Mouse (Mus musculus): ENCODE results near the gene Hunk. TPM values are rescaled to one million over a fixed set of nuclear protein-coding genes. Genes with fewer than 3 reads are reported as not detected.

Hunk gene
- total RNA-seq, 4 experiments from 2014 or later: 0.16 to 0.34 (median 0.22) TPM

GRCm38 (mm10) chr16:90505252-90505651, 119.4 kb downstream of the Hunk start:
- no peak for DNase-seq (ENCODE audit: low spot score in 2 of 2)

DNA sequence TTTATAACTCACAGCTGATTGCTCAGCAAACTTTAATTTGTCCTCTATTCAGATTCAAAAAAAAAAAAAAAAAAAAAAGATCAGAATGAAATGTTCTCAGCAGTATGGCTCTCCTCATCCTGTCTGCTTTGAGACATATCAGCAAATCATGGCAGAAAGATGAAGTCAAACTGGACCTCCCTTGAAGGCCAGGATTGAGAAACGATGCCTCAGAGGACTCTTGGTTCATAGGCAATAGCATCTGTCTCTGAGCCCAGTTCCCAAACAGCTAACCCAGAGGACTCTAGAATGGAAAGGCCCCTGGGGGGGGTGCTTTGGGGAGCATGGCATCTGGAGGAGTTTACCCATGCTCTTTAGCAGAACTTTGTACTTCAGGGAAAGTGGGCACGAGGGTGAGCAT, 119.9 kb downstream of the Hunk start:
- no peak for DNase-seq (ENCODE audit: low spot score in 2 of 2)

DNA sequence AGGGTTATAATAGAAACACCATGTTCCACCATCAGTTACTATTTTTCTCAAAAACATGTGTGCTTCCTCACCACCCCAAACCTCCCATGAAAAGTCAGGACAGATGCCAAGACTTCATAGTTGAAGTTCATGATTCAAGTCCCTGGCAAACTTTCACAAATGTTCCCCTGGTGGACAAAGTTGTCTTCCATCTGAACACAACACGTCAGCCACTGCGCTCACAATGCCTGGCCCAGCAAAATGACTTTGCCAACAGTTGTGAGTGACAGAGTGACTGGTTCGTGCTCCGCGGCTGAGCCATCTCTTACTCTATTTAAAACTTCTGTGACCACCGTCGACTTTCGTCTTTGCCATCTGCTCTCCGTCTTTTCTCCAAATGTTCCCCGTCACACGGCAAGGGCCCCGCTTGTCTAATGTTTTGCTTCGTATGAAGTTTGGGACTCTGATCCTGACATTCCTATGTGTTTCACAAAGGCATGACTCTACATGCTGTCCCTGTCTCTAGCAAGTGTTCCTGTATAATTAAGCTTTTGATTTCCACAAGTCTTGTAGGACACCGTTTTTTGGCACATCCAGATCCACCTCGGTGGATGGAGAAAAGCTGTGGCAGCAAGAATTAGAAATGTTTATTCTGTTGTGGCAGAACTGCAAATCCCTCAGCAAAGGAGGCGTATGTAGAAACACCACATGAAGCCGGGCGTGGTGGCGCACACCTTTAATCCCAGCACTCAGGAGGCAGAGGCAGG, 125.9 kb downstream of the Hunk start:
- DNase-seq (ENCODE audit: low spot score in 2 of 2): no peak

DNA sequence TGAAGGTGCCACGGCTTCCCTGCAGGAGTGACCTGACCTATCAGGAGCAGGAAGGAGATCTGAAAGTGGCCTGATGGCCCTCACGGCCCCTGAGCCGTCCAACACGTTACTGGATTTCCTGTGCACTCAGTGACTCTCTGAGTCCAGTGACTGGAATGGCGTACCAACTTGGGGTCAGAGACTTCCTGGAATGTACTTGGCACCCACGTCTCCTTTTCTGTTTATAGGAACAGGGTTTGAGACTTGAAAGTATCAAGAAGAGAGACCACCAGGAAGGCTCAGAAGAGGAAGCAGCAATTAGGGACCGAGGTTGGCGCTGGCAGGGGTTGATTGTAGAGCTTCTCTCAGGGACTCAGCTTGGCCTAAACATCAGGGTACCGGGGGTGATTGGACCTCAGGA, 131.2 kb downstream of the Hunk start:
- DNase-seq (ENCODE audit: low spot score in 2 of 2): no peak

GRCm38 (mm10) chr16:90518232-90518631, 132.4 kb downstream of the Hunk start:
- no peak for DNase-seq (ENCODE audit: low spot score in 2 of 2)

GRCm38 (mm10) chr16:90518732-90519295, 133.0 kb downstream of the Hunk start:
- DNase-seq (ENCODE audit: low spot score in 2 of 2): no peak

DNA sequence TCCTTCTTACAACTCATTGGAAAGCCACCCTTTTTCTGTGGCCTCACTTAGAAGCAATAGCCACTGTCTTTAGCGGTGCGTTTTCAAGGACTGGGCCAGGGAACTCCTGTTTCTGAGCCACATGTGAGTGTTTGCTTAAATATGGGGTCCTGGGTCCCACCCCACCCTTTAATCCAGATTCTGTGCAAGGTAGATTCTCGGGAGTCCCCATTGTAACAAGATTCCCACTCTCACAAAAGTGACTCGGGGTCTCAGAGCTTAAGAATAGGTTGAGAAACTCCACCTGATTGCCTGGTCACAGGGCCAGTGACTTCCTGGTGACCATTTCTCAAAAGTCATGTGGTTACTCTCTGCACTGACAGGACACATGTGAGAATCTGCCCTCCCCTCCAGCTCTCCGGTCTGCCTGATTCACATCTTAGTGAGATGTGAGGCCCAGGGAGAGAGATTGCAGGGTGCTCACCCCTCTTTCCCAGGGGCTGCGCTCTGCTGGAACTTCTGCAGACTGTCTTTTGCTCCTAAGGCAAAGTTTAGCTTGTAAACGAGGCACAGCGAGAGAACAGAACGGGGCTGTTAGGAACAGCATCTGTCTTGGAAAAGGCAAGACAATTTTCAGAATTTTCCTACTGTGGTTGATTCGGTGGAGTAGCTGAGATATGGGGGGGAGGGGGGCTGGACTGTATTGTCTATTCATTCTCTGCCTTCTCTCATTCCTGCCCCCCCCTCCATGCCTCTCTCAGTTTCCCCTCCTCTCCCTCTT, 135.6 kb downstream of the Hunk start:
- DNase-seq (ENCODE audit: low spot score in 2 of 2): no peak

DNA sequence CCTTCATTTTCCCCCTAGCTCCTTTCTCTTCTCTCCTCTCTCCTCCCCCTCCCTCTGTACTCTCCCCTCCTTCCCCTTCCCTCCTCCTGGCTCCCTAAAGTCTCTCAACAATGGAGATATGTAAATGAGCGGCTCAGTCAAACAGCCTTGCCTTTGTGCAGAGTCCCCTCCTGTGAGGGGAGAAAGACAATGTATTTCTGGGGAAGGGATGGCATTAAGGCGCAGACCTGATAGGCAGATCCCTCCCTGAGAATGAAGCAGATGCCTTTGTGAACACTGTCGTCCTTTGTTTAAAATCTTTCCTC, 136.1 kb downstream of the Hunk start:
- DNase-seq (ENCODE audit: low spot score in 2 of 2): no peak

DNA sequence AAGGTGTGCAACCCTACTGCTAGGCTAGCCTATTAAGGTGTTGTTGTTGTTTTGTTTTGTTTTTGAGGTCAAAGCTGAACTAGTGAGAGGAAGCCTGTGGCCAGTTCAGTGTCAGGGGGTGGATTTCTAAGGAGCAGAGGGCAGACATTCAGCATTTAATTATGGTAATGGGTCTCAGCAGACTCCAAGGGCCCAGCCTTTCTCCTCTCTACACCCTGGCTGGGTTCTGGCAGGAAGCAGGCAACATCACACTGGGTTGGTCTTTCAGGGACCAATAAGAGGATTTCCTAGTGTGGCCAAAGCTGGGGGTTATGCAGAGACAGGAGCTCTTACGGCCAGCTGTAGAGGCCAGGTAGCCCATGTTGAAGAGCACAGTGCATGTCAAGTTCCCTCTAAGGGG, 136.8 kb downstream of the Hunk start:
- no peak for DNase-seq (ENCODE audit: low spot score in 2 of 2)

GRCm38 (mm10) chr16:90523373-90523772, 137.6 kb downstream of the Hunk start:
- peak; percentile 6 to 20 for DNase-seq (ENCODE audit: low spot score in 2 of 2)

GRCm38 (mm10) chr16:90523894-90524293, 138.1 kb downstream of the Hunk start:
- DNase-seq (ENCODE audit: low spot score in 2 of 2): no peak

- DNase-seq (ENCODE audit: low spot score in 2 of 2): no peak
These were observed 138.6 kb downstream of the Hunk start for GRCm38 (mm10) chr16:90524393-90524792.

- no peak for DNase-seq (ENCODE audit: low spot score in 2 of 2)
These were observed 147.4 kb downstream of the Hunk start for GRCm38 (mm10) chr16:90533119-90533673.

DNA sequence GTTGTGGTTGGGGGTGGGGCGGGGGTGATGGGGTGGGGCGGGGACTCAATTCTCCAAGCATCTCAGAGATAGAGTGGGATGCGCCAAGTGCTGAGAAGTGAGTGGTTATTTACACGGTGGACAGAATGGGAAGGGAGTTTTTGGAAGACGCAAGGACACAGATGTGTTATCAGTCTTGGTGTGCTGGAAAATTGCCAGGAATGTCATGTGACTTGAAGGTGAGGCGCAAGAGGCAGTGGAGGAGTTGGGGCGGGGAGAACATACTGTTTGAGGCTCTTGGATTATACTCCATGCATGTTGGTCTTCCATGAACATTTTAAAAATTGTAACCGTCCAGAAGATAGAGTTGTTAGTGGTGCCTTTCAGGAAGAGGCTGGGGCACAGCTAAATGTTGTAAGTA, 148.8 kb downstream of the Hunk start:
- no peak for DNase-seq (ENCODE audit: low spot score in 2 of 2)

GRCm38 (mm10) chr16:90538926-90539325, 153.1 kb downstream of the Hunk start:
- peak; percentile 40 to 49 for DNase-seq (ENCODE audit: low spot score in 2 of 2)

DNA sequence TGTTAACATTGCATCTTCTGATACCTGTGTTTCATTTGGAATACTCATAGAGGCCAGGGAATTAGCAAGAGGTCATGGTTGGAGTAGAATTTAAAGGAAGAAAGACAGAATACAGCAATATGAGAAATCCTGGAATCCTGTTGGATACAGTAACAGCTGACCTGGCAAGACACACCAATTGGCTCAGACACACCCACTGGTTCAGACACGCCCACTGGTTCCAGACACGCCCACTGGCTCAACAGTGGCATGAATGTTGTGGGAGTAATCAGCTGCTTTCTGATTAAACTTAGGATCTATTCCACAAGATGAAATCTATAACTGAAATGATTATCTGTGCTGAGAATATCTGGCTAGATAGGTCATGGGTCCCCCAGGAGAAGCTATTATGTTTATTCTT, 155.4 kb downstream of the Hunk start:
- DNase-seq (ENCODE audit: low spot score in 2 of 2): no peak

DNA sequence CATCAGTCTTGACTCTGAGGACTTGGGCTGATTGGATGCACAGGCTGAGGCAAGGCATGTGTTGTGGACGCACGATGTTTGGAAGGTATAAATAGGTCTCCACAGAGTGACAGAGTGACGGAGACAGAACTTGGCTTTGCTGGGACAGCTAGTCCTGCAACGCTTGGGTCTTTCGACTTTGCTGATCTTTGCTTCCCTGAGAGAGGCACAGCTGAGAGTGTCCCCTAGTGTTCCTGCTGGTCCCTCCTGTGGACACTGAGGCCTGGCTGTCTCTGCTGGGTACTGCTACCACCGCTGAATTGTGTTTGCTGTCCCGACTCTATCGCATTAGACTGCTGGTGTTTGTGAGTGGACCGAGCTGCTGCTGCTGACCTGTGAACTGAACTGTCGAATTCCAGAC, 156.6 kb downstream of the Hunk start:
- DNase-seq (ENCODE audit: low spot score in 2 of 2): no peak

GRCm38 (mm10) chr16:90544175-90544574, 158.4 kb downstream of the Hunk start:
- DNase-seq (ENCODE audit: low spot score in 2 of 2): no peak

DNA sequence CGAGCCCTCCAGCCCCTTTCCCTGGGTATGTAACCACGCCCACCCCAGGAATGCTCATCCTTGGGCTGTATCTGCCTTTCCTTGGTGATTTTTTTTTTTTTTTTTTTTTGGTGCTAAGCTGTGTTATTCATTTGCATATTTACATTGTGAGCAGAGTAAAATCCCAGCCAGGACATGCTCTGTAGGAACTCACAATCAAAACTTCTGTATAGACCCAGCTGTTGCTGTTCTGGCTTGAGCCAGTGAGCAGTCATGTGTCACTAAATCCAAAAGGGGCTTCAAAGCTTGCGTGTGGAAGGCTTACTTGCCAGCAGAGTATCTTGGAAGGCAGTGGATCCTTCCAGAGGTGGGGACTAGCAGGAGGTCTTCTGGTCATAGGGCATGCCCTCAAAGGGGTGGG, 159.7 kb downstream of the Hunk start:
- DNase-seq (ENCODE audit: low spot score in 2 of 2): no peak

DNA sequence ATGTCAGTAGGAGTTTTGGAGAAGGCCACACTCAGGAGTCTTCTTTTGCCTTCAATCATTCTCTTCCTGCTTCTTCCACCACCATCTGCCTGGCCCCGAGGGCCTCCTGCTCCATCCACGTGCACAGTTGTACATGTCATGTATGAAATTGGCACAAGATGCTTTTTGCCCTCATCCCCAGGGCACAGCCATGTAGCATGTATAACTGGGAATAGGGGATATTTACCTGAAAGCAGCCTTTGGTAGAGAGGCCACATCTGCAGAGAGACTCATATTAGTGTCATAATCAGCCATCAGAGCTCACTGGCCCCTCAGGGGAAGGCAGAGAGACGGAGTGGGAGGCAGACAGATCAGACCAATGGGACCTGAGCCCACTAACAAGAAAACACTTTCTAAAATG, 160.8 kb downstream of the Hunk start:
- DNase-seq (ENCODE audit: low spot score in 2 of 2): no peak

DNA sequence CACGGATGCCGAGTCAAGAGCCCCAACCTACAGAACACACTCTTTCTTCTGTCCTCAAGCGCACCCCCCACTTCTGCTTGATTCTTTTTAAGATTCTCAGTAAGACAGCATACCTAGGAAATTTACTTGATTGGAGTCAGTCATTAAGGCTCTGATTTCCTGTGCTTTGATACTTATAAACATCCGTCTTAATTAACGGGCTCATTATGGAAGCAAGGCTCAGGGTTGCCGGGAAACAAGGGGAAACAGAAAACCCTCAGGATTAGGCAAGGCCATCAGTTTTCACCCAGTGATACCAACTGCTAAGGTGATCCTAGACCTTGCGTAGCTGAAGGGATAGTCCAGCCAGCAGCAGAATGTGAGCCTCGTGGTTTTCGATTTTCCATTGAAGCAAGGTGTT, 162.2 kb downstream of the Hunk start:
- DNase-seq (ENCODE audit: low spot score in 2 of 2): no peak
